Mouse (Mus musculus): ENCODE data around the gene Bicc1. TPM values are rescaled to one million over a fixed set of nuclear protein-coding genes. Genes with fewer than 3 reads are reported as not detected.

Bicc1 gene
- polyA plus RNA-seq, 2 experiments from 2014 or later = 0.11 TPM; not detected in 1

Other genes starting within 250 kb of the Bicc1 start
- 10 to 100 TPM; 75.2 to 89.6 TPM for gene Tfam, start 78.6 kb upstream of the Bicc1 start, polyA plus RNA-seq (2017; shearing (Covaris generic))
- gene Ube2d1, start 125.6 kb upstream of the Bicc1 start, polyA plus RNA-seq (2017; shearing (Covaris generic)) = 10 to 100 TPM; 16.6 to 22.2 TPM
- 10 to 100 TPM; 30.9 to 33.7 TPM for gene Cisd1, start 185.3 kb upstream of the Bicc1 start, polyA plus RNA-seq (2017; shearing (Covaris generic))
- gene Ipmk, start 188.1 kb upstream of the Bicc1 start, polyA plus RNA-seq (2017; shearing (Covaris generic)) = 1 to 10 TPM; 2.9 to 4.1 TPM